Mouse (Mus musculus) neutrophil, adult 5-6 weeks (primary cell): Measurements from ENCODE around the gene Slc4a10. TPM values are rescaled to one million over a fixed set of nuclear protein-coding genes. Genes with fewer than 3 reads are reported as not detected.

ENCODE experiments used
- ATAC-seq: fragments of 151-379, 151-347 bp; 2 replicates; pipeline ENCODE4 v1.8.0; 2017; ENCODE audit warnings: mild to moderate bottlenecking, moderate TSS enrichment; ENCODE audit not compliant: insufficient number of reproducible peaks, poor library complexity, low FRiP score, severe bottlenecking; ENCODE audit errors: extremely low read depth
- total RNA-seq: library from RNA; stranded (forward); fragments of 200-1000 nt; gene quantifications from 2 replicates; pipeline ENCODE4 v1.2.3, GENCODE M21; 2017

Gene Slc4a10
- total RNA-seq, 1 experiment from 2014 or later, result 0.23 TPM

DNA sequence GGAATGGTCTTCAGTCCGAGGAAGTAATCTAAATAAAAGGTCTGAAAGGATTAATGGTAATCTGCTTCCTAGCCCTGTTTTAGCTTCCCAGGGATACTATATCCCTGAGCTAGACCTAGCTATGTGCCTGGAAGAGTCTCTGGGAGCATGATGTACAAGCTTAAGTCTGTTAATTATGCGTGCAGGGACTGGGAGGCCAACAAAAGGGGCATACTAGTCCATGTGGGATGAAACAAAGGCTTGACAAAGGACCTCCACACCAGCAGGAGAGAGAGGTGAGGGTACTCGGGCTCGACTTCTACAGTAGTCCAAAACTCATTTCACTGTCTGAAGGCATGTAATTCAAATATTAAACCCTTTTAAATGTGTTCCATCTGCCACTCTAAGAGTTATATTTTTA is 197.9 kb downstream of the Slc4a10 start:
- no peak for ATAC-seq

DNA sequence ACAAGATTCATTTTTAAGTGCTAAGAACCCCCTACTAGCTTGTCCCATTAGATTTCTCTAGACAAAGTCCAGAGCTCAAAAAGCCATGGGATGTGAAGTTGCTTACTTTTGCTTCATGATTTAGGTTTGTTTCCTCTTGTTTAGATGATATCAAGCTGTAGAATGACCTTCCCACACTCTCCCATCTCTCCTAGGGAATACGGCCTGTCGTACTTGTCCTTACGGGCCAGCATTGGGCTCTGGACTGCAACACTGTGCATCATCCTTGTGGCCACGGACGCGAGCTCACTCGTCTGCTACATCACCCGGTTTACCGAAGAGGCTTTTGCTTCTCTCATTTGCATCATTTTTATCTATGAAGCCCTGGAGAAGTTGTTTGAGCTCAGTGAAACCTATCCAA is 222.2 kb downstream of the Slc4a10 start:
- ATAC-seq, result no peak

- no peak for ATAC-seq
Measured at GRCm38 (mm10) chr2:62271840-62272239, 225.6 kb downstream of the Slc4a10 start.

GRCm38 (mm10) chr2:62278779-62279178 is 232.5 kb downstream of the Slc4a10 start:
- ATAC-seq, result no peak

GRCm38 (mm10) chr2:62279777-62280176 is 233.5 kb downstream of the Slc4a10 start:
- no peak for ATAC-seq

- no peak for ATAC-seq
Measured at GRCm38 (mm10) chr2:62285026-62285425, 238.8 kb downstream of the Slc4a10 start.

- ATAC-seq, result no peak
Measured at GRCm38 (mm10) chr2:62285847-62286246, 239.6 kb downstream of the Slc4a10 start.

DNA sequence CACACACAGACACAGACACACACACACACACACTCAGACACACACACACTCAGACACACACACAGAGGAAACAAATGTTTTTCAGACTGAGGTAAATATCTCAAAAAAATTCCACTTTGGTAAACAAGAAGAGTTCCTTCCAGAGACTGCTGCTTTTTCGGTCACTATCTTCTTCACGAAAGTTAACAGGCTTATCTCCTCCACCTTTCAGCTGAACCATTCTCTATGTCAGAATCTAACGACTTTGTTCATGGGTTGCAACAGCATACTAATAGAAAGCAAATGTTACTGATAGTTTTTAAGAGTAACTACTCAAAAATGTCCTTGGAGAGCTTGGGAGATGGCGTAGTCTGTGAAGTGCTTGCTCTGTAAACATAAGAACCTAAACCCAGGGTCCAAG is 241.3 kb downstream of the Slc4a10 start:
- ATAC-seq, result no peak

DNA sequence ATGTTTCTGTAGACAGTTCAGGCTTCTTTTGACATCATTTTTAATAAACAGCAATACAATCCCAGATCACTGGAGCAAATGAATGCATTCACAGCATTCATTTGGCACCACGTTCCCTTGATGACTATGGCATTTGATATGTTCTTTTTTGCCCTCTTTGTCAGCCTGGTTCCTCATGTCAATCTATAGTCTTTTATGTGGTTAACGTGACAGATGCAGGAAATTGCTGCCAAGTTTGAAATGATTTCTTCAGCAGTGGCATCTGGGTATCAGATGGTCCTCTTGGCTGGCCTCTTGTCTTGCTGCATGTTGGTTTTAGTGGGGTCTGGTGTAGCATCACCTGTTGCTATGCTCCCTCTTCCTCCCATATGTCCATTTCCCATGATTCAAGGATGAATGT is 247.6 kb downstream of the Slc4a10 start:
- no peak for ATAC-seq

DNA sequence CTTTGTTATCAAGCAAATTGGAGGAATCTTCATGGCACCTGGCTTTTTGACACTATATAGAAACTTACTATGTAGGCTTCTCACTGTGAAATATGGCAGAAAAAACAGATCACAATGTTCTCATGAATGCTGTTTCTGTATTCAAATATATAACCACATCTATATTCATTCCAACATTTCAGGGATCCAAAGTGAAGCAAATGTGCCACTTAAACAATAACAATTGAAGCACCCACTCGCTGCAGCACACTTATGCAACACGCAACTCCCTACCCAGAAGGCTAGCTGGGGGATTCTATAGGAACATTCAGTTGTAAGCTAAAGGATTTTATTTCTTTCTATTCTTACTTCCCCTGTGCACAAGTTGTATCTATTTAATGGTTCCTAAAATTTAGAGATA is 255.5 kb downstream of the Slc4a10 start:
- no peak for ATAC-seq

DNA sequence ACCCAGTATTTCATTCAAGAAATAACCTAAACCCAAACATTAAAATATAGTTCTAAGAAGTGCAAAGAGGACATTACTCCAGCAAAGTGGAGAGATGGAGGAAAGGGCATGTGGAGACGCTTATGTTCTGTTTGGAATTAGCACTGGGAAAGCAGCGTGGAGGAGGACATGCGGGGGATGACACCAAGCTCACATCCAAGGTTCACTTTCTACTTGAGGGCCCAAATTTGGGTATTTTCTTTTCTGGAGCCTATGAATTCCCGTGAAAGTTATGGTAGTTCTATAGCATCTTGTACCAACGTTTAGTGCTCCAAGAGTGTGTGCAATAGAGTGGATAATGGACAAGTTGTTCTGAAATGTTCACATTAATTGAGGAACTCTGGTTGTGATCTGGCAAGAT is 260.7 kb downstream of the Slc4a10 start:
- ATAC-seq, result no peak

- ATAC-seq, result no peak
Measured at GRCm38 (mm10) chr2:62307477-62307876, 261.2 kb downstream of the Slc4a10 start.

GRCm38 (mm10) chr2:62316930-62317329 is 270.7 kb downstream of the Slc4a10 start:
- ATAC-seq, result no peak

- no peak for ATAC-seq
Measured at GRCm38 (mm10) chr2:62319489-62319888, 273.2 kb downstream of the Slc4a10 start.

GRCm38 (mm10) chr2:62323078-62323637 is 276.9 kb downstream of the Slc4a10 start:
- ATAC-seq, result no peak

- no peak for ATAC-seq
Measured at GRCm38 (mm10) chr2:62325388-62325787, 279.1 kb downstream of the Slc4a10 start.

DNA sequence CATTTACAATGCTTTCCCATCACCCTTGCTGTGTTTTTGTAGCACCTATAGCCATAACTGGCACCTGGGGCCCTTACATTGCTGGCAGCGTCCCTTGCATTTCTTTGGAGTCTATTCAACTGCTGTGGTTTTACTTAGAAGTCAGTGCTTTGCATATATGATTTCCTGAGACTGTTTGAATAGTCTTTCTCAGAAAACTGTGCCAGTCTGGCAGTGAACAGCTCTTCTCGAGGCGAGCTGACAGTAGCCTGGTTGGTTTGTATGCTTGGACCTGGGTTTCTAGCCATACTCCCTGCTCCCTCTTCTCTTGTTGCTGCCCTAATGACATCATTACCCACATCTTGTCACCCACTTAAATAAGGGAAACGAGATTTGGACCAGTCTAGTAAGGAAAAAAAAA is 285.7 kb downstream of the Slc4a10 start:
- no peak for ATAC-seq

DNA sequence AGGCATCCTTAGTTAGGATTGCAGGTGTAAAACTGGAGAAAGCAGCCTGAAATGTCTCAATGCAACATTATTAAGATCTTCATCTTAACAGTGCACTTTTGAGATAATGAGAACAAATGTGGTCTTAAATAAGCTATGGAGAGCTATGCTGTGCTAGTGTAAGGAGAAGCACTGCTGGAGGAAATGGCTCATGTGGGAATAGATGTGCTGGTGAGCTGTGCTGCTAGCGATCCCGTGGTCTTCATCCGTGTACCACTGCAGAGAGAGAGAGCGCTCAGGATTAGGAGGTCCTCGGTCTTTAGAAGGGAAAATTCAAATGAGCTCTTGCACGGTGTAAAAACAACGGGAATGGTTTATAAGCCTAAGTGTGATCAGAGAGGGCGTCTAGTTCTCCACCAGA is 286.2 kb downstream of the Slc4a10 start:
- no peak for ATAC-seq

DNA sequence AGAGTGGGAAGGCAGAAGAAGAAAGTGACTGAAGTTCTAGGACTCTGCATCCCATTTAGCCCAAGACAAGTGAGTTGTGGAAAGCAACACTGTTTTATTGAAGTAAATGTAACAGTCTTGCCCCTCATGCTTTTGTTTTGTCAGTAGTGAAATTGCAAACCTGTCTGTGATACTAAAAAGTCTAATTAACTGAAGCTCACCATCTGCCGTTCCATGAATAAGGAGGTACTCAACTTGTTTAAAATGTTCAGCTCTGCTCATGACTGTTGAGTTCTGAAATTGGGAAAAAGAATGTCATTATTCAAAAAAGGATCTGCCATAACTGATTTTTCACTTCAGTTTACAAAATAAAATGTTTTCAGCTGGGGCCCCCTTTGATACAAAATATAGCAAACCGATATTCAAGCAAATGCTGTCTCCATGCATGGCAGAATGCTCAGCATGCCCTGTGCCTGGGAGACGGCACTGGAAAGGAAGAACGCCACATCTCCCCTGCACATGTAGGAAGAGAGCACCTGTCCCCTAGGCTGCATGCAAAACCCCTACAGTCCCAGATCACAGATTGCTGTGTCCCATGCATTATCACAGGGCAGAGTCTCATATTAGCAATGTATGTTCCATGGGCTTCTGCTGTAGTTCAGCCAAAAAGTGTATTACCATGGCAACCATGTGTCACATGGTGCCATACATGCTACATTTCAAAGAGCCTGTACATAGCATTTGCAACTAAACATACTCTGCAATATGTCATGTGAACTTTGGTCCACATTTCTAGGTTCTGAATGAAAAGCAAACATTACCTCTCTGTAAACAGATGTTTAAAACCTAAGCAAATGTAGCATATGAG is 288.4 kb downstream of the Slc4a10 start:
- ATAC-seq, result no peak

- no peak for ATAC-seq
Measured at GRCm38 (mm10) chr2:62337086-62337485, 290.8 kb downstream of the Slc4a10 start.
